Mouse (Mus musculus): Measurements from ENCODE around the gene Zfp526.

- TF ChIP-seq RAD21 (IDR thresholded peaks at IDR 0.05; ENCODE audit: low read depth, low read length) (no peak), ZC3H11A (IDR thresholded peaks at IDR 0.05; ENCODE audit: low read depth, low read length) (no peak), SIN3A (IDR thresholded peaks at IDR 0.05; ENCODE audit: low read length) (no peak), CTCF (IDR thresholded peaks at IDR 0.05 in 2 of 3, conservative IDR thresholded peaks at IDR 0.05 in 1 of 3; ENCODE audit: control insufficient read depth in 1 of 3, insufficient read depth in 1 of 3, low read depth in 2 of 3, low read length in 3 of 3, poor library complexity in 1 of 3, severe bottlenecking in 1 of 3) (no peak), E2F4 (IDR thresholded peaks at IDR 0.05; ENCODE audit: borderline replicate concordance, low read depth, low read length) (no peak), POLR2A (IDR thresholded peaks at IDR 0.05; ENCODE audit: control insufficient read depth in 1 of 2, insufficient read depth in 1 of 2, low read depth in 1 of 2, low read length in 2 of 2, poor library complexity in 1 of 2) (no peak), ZNF384 (IDR thresholded peaks at IDR 0.05; ENCODE audit: low read depth, low read length) (no peak), GATA1 (IDR thresholded peaks at IDR 0.05; ENCODE audit: low read depth, low read length) (no peak), POLR2AphosphoS5 (IDR thresholded peaks at IDR 0.05; ENCODE audit: borderline replicate concordance, low read depth, low read length) (peak; percentile 18; the same call in 1 of the 2 replicates)
These were observed 9.6 kb downstream of the Zfp526 start for GRCm38 (mm10) chr7:25230690-25231285.
